Mouse (Mus musculus) heart, postnatal 25 days (tissue): ENCODE data around the gene Wdr20. TPM values are rescaled to one million over a fixed set of nuclear protein-coding genes. Genes with fewer than 3 reads are reported as not detected.
"Not testable (repeated sequence)": the region's sequence is repeated elsewhere in the genome, so short reads cannot be mapped to it uniquely, and the experiment has no call there.

Source experiments
- DNase-seq: peaks from one replicate; pipeline ENCODE4 v3.0.0; 2022; ENCODE audit warnings: low spot score
- intact Hi-C: fragments of 180-260 bp; cut with DNase I; formaldehyde crosslinking; loops from one replicate; pipeline ENCODE4 v1.15.1; 2025
- total RNA-seq, 2 experiments: library from RNA; stranded (reverse); gene quantifications; 2 replicates each; pipeline ENCODE4 v1.2.3; 2021

Wdr20 gene
- total RNA-seq, 2 experiments from 2014 or later = 27.9 to 28.6 TPM

GRCm38 (mm10) chr12:110706337-110707231 is 31.2 kb upstream of the Wdr20 start:
- DNase-seq = peak; percentile 26
- intact Hi-C loops = loop anchor here (10.0 kb wide), 1 partner anchor 252 kb away; no protein-coding TSS in a partner anchor

GRCm38 (mm10) chr12:110707451-110707850 is 30.3 kb upstream of the Wdr20 start:
- intact Hi-C loops = loop anchor here (10.0 kb wide), 1 partner anchor 253 kb away; no protein-coding TSS in a partner anchor
- DNase-seq = no peak

- intact Hi-C loops = no loop called here
- no peak for DNase-seq
Observed at GRCm38 (mm10) chr12:110711270-110711669, 26.5 kb upstream of the Wdr20 start.

GRCm38 (mm10) chr12:110713784-110714183 is 24.0 kb upstream of the Wdr20 start:
- intact Hi-C loops = no loop called here
- no peak for DNase-seq

- no peak for DNase-seq
- intact Hi-C loops = no loop called here
Observed at GRCm38 (mm10) chr12:110714215-110714614, 23.5 kb upstream of the Wdr20 start.

GRCm38 (mm10) chr12:110716004-110716403 is 21.7 kb upstream of the Wdr20 start:
- intact Hi-C loops = no loop called here
- no peak for DNase-seq

- no peak for DNase-seq
- intact Hi-C loops = no loop called here
Observed at GRCm38 (mm10) chr12:110725051-110725450, 12.7 kb upstream of the Wdr20 start.

GRCm38 (mm10) chr12:110725489-110725888 is 12.3 kb upstream of the Wdr20 start:
- intact Hi-C loops = no loop called here
- no peak for DNase-seq

- intact Hi-C loops = no loop called here
- no peak for DNase-seq
Observed at GRCm38 (mm10) chr12:110726428-110726827, 11.3 kb upstream of the Wdr20 start.

- DNase-seq, intact Hi-C loops: not testable (repeated sequence)
Observed at GRCm38 (mm10) chr12:110733254-110733653, 4.5 kb upstream of the Wdr20 start.

- intact Hi-C loops = loop anchor here (5.0 kb wide), 1 partner anchor 106 kb away; the partner anchor contains the start of gene Mok
- no peak for DNase-seq
Observed at GRCm38 (mm10) chr12:110736641-110737040, 1.1 kb upstream of the Wdr20 start.

GRCm38 (mm10) chr12:110738158-110738921 is 596 bp downstream of the Wdr20 start:
- DNase-seq = no peak
- intact Hi-C loops = loop anchor here (5.0 kb wide), 1 partner anchor 104 kb away; the partner anchor contains the start of gene Mok

GRCm38 (mm10) chr12:110750770-110751439 is 13.2 kb downstream of the Wdr20 start:
- intact Hi-C loops = no loop called here
- no peak for DNase-seq

- intact Hi-C loops = no loop called here
Observed at GRCm38 (mm10) chr12:110752703-110753102, 15.0 kb downstream of the Wdr20 start.

GRCm38 (mm10) chr12:110753976-110754375 is 16.2 kb downstream of the Wdr20 start:
- no peak for DNase-seq
- intact Hi-C loops = no loop called here

More at GRCm38 (mm10) chr12:110752703-110753102, 15.0 kb downstream of the Wdr20 start:
- no peak for DNase-seq

GRCm38 (mm10) chr12:110757161-110757560 is 19.4 kb downstream of the Wdr20 start:
- DNase-seq = no peak
- intact Hi-C loops = no loop called here

- DNase-seq = no peak
- intact Hi-C loops = no loop called here
Observed at GRCm38 (mm10) chr12:110758932-110759331, 21.2 kb downstream of the Wdr20 start.

GRCm38 (mm10) chr12:110762321-110762720 is 24.6 kb downstream of the Wdr20 start:
- no peak for DNase-seq
- intact Hi-C loops = no loop called here

- DNase-seq = no peak
- intact Hi-C loops = no loop called here
Observed at GRCm38 (mm10) chr12:110764531-110764930, 26.8 kb downstream of the Wdr20 start.

GRCm38 (mm10) chr12:110768562-110768961 is 30.8 kb downstream of the Wdr20 start:
- no peak for DNase-seq
- intact Hi-C loops = no loop called here
